Mouse (Mus musculus) T-helper 1 cell (primary cell): Measurements from ENCODE around the gene Wdr18.

Source experiments
- in situ Hi-C: fragments of 300-600 bp; cut with MboI, MseI; formaldehyde crosslinking; loops from one replicate; pipeline ENCODE4 v1.15.1; 2025; ENCODE audit warnings: high pct_unique_total_duplicates

The Wdr18 gene

GRCm38 (mm10) chr10:80019471-80020131 lies 59.6 kb downstream of the Wdr18 start:
- in situ Hi-C loops = loop anchor here (5.0 kb wide), 1 partner anchor 92 kb away; the partner anchor contains the start of gene Arid3a
